Mouse (Mus musculus) liver, embryonic 14.5 days (tissue): ENCODE results near the gene Ube4b. TPM values are rescaled to one million over a fixed set of nuclear protein-coding genes. Genes with fewer than 3 reads are reported as not detected.

ENCODE experiments used
- ATAC-seq: fragments of 200-750 bp; cut with Nextera tagmentation; 2 replicates; pipeline ENCODE4 v1.8.0; 2017; ENCODE audit warnings: moderate number of reproducible peaks, mild to moderate bottlenecking, moderate library complexity; ENCODE audit not compliant: insufficient read depth
- DNase-seq, 3 experiments: peaks; one replicate each; pipeline ENCODE4 v3.0.0-alpha.2; 2012 to 2013; ENCODE audit warnings: low read depth in 3 of 3, low spot score in 3 of 3
- H3K27ac ChIP-seq: fragments of 300-500 bp; sonication (generic); 2 replicates; pipeline ENCODE4 v1.5.1; 2014; ENCODE audit warnings: moderate library complexity, mild to moderate bottlenecking, control low read depth, inconsistent platforms
- H3K27me3 ChIP-seq: fragments of 300-500 bp; sonication (generic); 2 replicates; pipeline ENCODE4 v1.6.1; 2014; ENCODE audit warnings: mild to moderate bottlenecking, low read length, moderate library complexity; ENCODE audit not compliant: control insufficient read depth, insufficient read depth
- H3K36me3 ChIP-seq: fragments of 300-500 bp; sonication (generic); replicated peaks from 2 replicates; pipeline ENCODE4 v1.6.1; 2014; ENCODE audit warnings: low read depth; ENCODE audit not compliant: control insufficient read depth, insufficient read depth
- H3K4me1 ChIP-seq, 2 experiments: fragments of 200-500 bp in 1 of 2; fragments of 300-500 bp in 1 of 2; sonication (generic) in 1 of 2; replicated peaks; 2 replicates each; pipeline ENCODE4 v1.6.1; 2012 to 2014; ENCODE audit warnings: antibody characterized with exemption in 1 of 2, inconsistent platforms in 1 of 2, low read length in 1 of 2; ENCODE audit not compliant: control insufficient read depth in 2 of 2, insufficient read depth in 2 of 2
- H3K4me2 ChIP-seq: fragments of 300-500 bp; sonication (generic); 2 replicates; pipeline ENCODE4 v1.6.1; 2014; ENCODE audit warnings: low read depth, mild to moderate bottlenecking, control low read depth, moderate library complexity
- H3K4me3 ChIP-seq, 2 experiments: fragments of 200-500 bp in 1 of 2; fragments of 300-500 bp in 1 of 2; sonication (generic) in 1 of 2; 2 replicates each; pipeline ENCODE4 v1.5.1; 2012 to 2014; ENCODE audit warnings: low read depth in 2 of 2, low read length in 2 of 2, mild to moderate bottlenecking in 2 of 2, control low read depth in 1 of 2, inconsistent platforms in 1 of 2, moderate library complexity in 1 of 2; ENCODE audit not compliant: insufficient read depth in 1 of 2
- H3K9ac ChIP-seq: fragments of 300-500 bp; sonication (generic); replicated peaks from 2 replicates; pipeline ENCODE4 v1.6.1; 2014; ENCODE audit warnings: mild to moderate bottlenecking, control low read depth, moderate library complexity
- H3K9me3 ChIP-seq: fragments of 300-500 bp; sonication (generic); 2 replicates; pipeline ENCODE4 v1.6.1; 2016; ENCODE audit warnings: low read length, mixed read lengths; ENCODE audit not compliant: control insufficient read depth
- CTCF ChIP-seq: IDR thresholded peaks from 2 replicates; pipeline ENCODE4 v1.5.1; 2016; ENCODE audit warnings: antibody characterized with exemption, low read depth, control low read depth
- EP300 ChIP-seq: IDR thresholded peaks from 2 replicates; pipeline ENCODE4 v1.6.1; 2016; ENCODE audit warnings: antibody characterized with exemption, low read depth
- WGBS: fragments of 180-500 bp; shearing (Covaris S2); extraction: QIAGEN DNeasy Blood & Tissue Kit; methylation state at CpG from one replicate; pipeline ENCODE4 v1.1.7; 2014; ENCODE audit not compliant: insufficient replicate concordance; 5-methylcytosine and 5-hydroxymethylcytosine counted together
- polyA plus RNA-seq, 2 experiments: library from polyadenylated mRNA; depleted of rRNA in 1 of 2; stranded (reverse) in 1 of 2; unstranded in 1 of 2; fragments of >200 nt; fragmentation: Nextera tagmentation in 1 of 2; extraction: Ambion mirVana in 1 of 2; gene quantifications; 2 replicates each; pipeline versions ENCODE4 v1.2.1 to v1.2.3; 2012 to 2014

The Ube4b gene
- polyA plus RNA-seq, 2 experiments: 8.2 to 16.7 TPM

DNA sequence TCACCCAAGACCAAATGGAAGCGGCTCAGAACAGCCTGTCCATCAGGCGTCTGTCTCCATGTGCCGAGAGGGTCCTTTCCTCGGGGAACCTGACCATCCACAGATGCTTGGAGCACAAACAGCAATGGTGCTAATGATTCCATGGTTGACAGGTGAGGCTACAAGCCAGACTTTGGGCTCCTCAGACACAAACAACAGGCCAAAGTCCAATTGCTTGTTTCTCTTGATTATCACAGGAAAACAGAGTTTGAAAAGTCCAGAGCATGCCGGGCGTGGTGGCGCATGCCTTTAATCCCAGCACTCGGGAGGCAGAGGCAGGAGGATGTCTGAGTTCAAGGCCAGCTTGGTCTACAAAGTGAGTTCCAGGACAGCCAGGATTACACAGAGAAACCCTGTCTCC is 71.9 kb downstream of the Ube4b start:
- H3K36me3 ChIP-seq: peaks cover 37% of the 10 kb centered on the region
- H3K4me1 ChIP-seq: no peaks in the 10 kb centered on the region
- H3K9ac ChIP-seq: no peak overlapping the region
- 90% methylated on average over 8 of the region's 8 CpGs for WGBS
- no peak overlapping the region for H3K4me3 ChIP-seq
- no peaks in the 10 kb centered on the region for H3K27me3 ChIP-seq
- no peak for DNase-seq
- no peak overlapping the region for H3K4me2 ChIP-seq
- no peak for ATAC-seq
- no peak overlapping the region for H3K27ac ChIP-seq
- TF ChIP-seq CTCF: no peak
- no peak for TF ChIP-seq EP300
- H3K9me3 ChIP-seq: no peaks in the 10 kb centered on the region

DNA sequence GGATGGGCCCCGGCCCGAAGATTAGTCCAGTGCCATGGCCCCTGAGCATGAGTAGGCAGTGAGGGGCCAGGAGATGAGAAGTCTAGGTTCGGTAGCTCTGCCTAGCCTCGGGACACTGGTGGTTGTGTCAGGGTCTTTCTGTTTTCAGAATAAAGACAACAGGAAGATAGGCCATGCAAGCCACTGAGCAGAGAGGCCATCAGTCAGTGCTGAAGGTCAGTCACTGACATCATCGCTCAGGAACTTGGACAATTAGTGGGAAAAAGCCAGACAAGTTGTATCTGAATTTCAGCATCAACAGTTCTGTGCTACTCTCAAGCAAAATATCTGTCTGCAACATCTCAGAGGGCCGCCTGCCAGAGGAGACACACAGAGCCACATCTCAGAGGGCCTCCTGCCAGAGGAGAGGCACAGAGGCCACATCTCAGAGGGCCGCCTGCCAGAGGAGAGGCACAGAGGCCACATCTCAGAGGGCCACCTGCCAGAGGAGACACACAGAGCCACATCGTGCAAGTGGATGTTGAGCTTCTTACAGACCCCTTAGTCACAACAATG is 74.9 kb downstream of the Ube4b start:
- H3K9ac ChIP-seq: no peak overlapping the region
- H3K36me3 ChIP-seq: peaks cover 36% of the 10 kb centered on the region
- H3K4me3 ChIP-seq: no peak overlapping the region
- no peak overlapping the region for H3K27ac ChIP-seq
- no peak for DNase-seq
- no peaks in the 10 kb centered on the region for H3K27me3 ChIP-seq
- no peak for ATAC-seq
- no peak overlapping the region for H3K4me2 ChIP-seq
- WGBS: 73% methylated on average over 8 of the region's 8 CpGs
- no peak for TF ChIP-seq CTCF
- TF ChIP-seq EP300: no peak
- H3K4me1 ChIP-seq: no peaks in the 10 kb centered on the region
- H3K9me3 ChIP-seq: no peaks in the 10 kb centered on the region

GRCm38 (mm10) chr4:149348963-149349362 is 77.6 kb downstream of the Ube4b start:
- 78% methylated on average over 5 of the region's 5 CpGs for WGBS
- H3K27ac ChIP-seq: no peak overlapping the region
- no peak overlapping the region for H3K4me3 ChIP-seq
- peaks cover 26% of the 10 kb centered on the region for H3K36me3 ChIP-seq
- H3K4me1 ChIP-seq: no peaks in the 10 kb centered on the region
- no peak overlapping the region for H3K4me2 ChIP-seq
- no peak for DNase-seq
- no peak for ATAC-seq
- H3K9ac ChIP-seq: no peak overlapping the region
- H3K27me3 ChIP-seq: no peaks in the 10 kb centered on the region
- no peaks in the 10 kb centered on the region for H3K9me3 ChIP-seq
- no peak for TF ChIP-seq EP300
- no peak; the same call in 1 of the 2 replicates for TF ChIP-seq CTCF

DNA sequence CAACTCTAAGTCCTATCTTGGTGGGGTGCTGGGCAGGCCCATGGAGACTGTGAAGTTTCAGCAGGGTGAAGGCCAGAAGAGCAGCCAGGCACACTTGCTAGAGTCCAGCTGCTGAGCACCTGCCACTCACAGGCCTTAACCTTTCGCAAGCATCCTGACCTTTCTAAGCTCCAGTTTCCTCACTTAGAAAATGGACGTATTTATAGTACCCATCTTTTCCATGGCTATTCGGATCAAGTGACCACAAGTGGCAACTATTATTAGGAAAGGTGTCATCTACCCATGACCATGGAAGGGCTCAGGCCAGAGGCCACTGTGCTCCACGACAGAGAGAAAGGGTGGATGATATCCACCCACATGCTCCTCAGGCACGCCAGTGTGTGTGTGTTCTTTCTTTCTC is 80.7 kb downstream of the Ube4b start:
- Histone ChIP-seq H3K36me3 (peaks cover 25% of the 10 kb centered on the region), H3K9ac (no peak overlapping the region), H3K4me2 (no peak overlapping the region), H3K27ac (no peak overlapping the region), H3K4me1 (peaks cover 0 to 3% of the 10 kb centered on the region in 2 experiments; a peak in 2 of 4 replicates), H3K9me3 (no peaks in the 10 kb centered on the region), H3K27me3 (no peaks in the 10 kb centered on the region), H3K4me3 (no peak overlapping the region)
- whole genome bisulfite sequencing: 71% methylated on average over 5 of the region's 5 CpGs
- TF ChIP-seq EP300 (no peak), CTCF (no peak)
- ATAC-seq: no peak
- DNase-seq: no peak

- H3K36me3 ChIP-seq: peaks cover 25% of the 10 kb centered on the region
- H3K4me3 ChIP-seq: no peak overlapping the region
- no peaks in the 10 kb centered on the region for H3K9me3 ChIP-seq
- TF ChIP-seq EP300 (no peak), CTCF (no peak)
- ATAC-seq: no peak
- H3K4me2 ChIP-seq: no peak overlapping the region
- WGBS: 77% methylated on average over 8 of the region's 8 CpGs
- no peak overlapping the region for H3K27ac ChIP-seq
- no peak overlapping the region for H3K9ac ChIP-seq
- H3K27me3 ChIP-seq: no peaks in the 10 kb centered on the region
- H3K4me1 ChIP-seq: peaks cover 11 to 17% of the 10 kb centered on the region in 2 experiments
- no peak for DNase-seq
Measured at GRCm38 (mm10) chr4:149344311-149344710, 82.2 kb downstream of the Ube4b start.
